9 mouse cellular contexts compared by ENCODE assay signal in genomic region chr8:11400244-11400643, GRCm38 (mm10).
DNase-seq lines count a peak whose midpoint lies in the region; ATAC-seq and TF ChIP-seq lines count a peak whose summit lies in the region.
"Had no signal": no experiment of that assay in that cellular context is flagged by ENCODE, and none has a peak within 500 bp of the region (broad histone marks: within the 10 kb centered on the region; RNA-seq: fewer than 3 reads in every experiment).

No protein-coding gene starts in this region.

- H3K9me3 ChIP-seq in forebrain, embryonic 12.5 days, result no peaks in the 10 kb centered on the region
- H3K9me3 ChIP-seq in forebrain, embryonic 15.5 days, result no peaks in the 10 kb centered on the region
- H3K9me3 ChIP-seq in midbrain, embryonic 10.5 days (replicated peaks), result no peaks in the 10 kb centered on the region
- H3K9me3 ChIP-seq in midbrain, embryonic 13.5 days, result no peaks in the 10 kb centered on the region
- H3K9me3 ChIP-seq in kidney, postnatal 0 days (replicated peaks; ENCODE audit: low read length), result no peaks in the 10 kb centered on the region
- no peaks in the 10 kb centered on the region for H3K9me3 ChIP-seq in stomach, embryonic 16.5 days (replicated peaks; ENCODE audit: control insufficient read depth, low read length)
- H3K9me3 ChIP-seq: neural tube, embryonic 15.5 days had no signal

- 0 out of 2 replicates have a peak overlapping the region, but pooled peaks have one; percentile 5 for H3K27ac ChIP-seq in forebrain, embryonic 12.5 days
- no peak overlapping the region for H3K27ac ChIP-seq in forebrain, embryonic 15.5 days (replicated peaks)
- peak overlapping the region; percentile 33; the same call in 1 of the 2 replicates for H3K27ac ChIP-seq in midbrain, embryonic 10.5 days (replicated peaks)
- H3K27ac ChIP-seq in midbrain, embryonic 13.5 days, result no peak overlapping the region
- peak overlapping the region; percentile 77 for H3K27ac ChIP-seq in kidney, postnatal 0 days
- peak overlapping the region; percentile 87 for H3K27ac ChIP-seq in stomach, embryonic 16.5 days (ENCODE audit: low read length)

- no peaks in the 10 kb centered on the region for H3K27me3 ChIP-seq in forebrain, embryonic 12.5 days
- H3K27me3 ChIP-seq in forebrain, embryonic 15.5 days, result no peaks in the 10 kb centered on the region
- no peaks in the 10 kb centered on the region for H3K27me3 ChIP-seq in midbrain, embryonic 10.5 days (ENCODE audit: low read depth, poor library complexity, severe bottlenecking)
- H3K27me3 ChIP-seq in midbrain, embryonic 13.5 days, result no peaks in the 10 kb centered on the region
- no peaks in the 10 kb centered on the region for H3K27me3 ChIP-seq in kidney, postnatal 0 days (ENCODE audit: insufficient read depth, low read length)
- no peaks in the 10 kb centered on the region for H3K27me3 ChIP-seq in stomach, embryonic 16.5 days (ENCODE audit: control insufficient read depth, insufficient read depth, low read length)
- H3K27me3 ChIP-seq: neural tube, embryonic 15.5 days had no signal

- no peak for ATAC-seq in forebrain, embryonic 12.5 days (ENCODE audit: low FRiP score)
- no peak for ATAC-seq in forebrain, embryonic 15.5 days (replicated peaks)
- ATAC-seq in midbrain, embryonic 13.5 days, result no peak
- ATAC-seq in kidney, postnatal 0 days (replicated peaks; ENCODE audit: low FRiP score, low read depth), result peak; percentile 66; the same call in 1 of the 2 replicates
- ATAC-seq in stomach, embryonic 16.5 days (ENCODE audit: insufficient read depth, low FRiP score), result peak; percentile 59

- no peak overlapping the region for H3K4me3 ChIP-seq in forebrain, embryonic 12.5 days (replicated peaks)
- no peak overlapping the region for H3K4me3 ChIP-seq in forebrain, embryonic 15.5 days
- no peak overlapping the region for H3K4me3 ChIP-seq in midbrain, embryonic 10.5 days
- no peak overlapping the region for H3K4me3 ChIP-seq in midbrain, embryonic 13.5 days (replicated peaks)
- H3K4me3 ChIP-seq in kidney, postnatal 0 days (replicated peaks; ENCODE audit: low read depth, low read length), result no peak overlapping the region
- no peak overlapping the region for H3K4me3 ChIP-seq in stomach, embryonic 16.5 days (replicated peaks; ENCODE audit: low read length)
- H3K4me3 ChIP-seq: neural tube, embryonic 15.5 days had no signal

- H3K36me3 ChIP-seq in forebrain, embryonic 12.5 days (replicated peaks), result no peaks in the 10 kb centered on the region
- H3K36me3 ChIP-seq in forebrain, embryonic 15.5 days, result no peaks in the 10 kb centered on the region
- H3K36me3 ChIP-seq in midbrain, embryonic 10.5 days, result no peaks in the 10 kb centered on the region; the same call in 1 of the 2 replicates
- H3K36me3 ChIP-seq in midbrain, embryonic 13.5 days, result no peaks in the 10 kb centered on the region
- H3K36me3 ChIP-seq in kidney, postnatal 0 days (ENCODE audit: insufficient read depth, low read length), result peaks cover 18% of the 10 kb centered on the region
- H3K36me3 ChIP-seq in stomach, embryonic 16.5 days (ENCODE audit: control insufficient read depth, insufficient read depth, low read length), result no peaks in the 10 kb centered on the region
- H3K36me3 ChIP-seq: neural tube, embryonic 15.5 days had no signal

- no peak overlapping the region for H3K4me2 ChIP-seq in forebrain, embryonic 12.5 days
- no peak overlapping the region for H3K4me2 ChIP-seq in forebrain, embryonic 15.5 days (replicated peaks)
- H3K4me2 ChIP-seq in midbrain, embryonic 13.5 days (replicated peaks), result no peak overlapping the region
- no peak overlapping the region for H3K4me2 ChIP-seq in kidney, postnatal 0 days (ENCODE audit: low read length)
- no peak overlapping the region for H3K4me2 ChIP-seq in stomach, embryonic 16.5 days (ENCODE audit: low read depth, low read length)
- H3K4me2 ChIP-seq: neural tube, embryonic 15.5 days had no signal

- H3K4me1 ChIP-seq in forebrain, embryonic 12.5 days, result peaks cover 9% of the 10 kb centered on the region
- H3K4me1 ChIP-seq in forebrain, embryonic 15.5 days, result no peaks in the 10 kb centered on the region
- peaks cover 27% of the 10 kb centered on the region for H3K4me1 ChIP-seq in midbrain, embryonic 10.5 days
- H3K4me1 ChIP-seq in midbrain, embryonic 13.5 days (replicated peaks), result peaks cover 7% of the 10 kb centered on the region
- peaks cover 19% of the 10 kb centered on the region; the same call in 1 of the 2 replicates for H3K4me1 ChIP-seq in kidney, postnatal 0 days (replicated peaks; ENCODE audit: insufficient read depth, low read length)
- H3K4me1 ChIP-seq in stomach, embryonic 16.5 days (ENCODE audit: control insufficient read depth, insufficient read depth, low read length), result peaks cover 24% of the 10 kb centered on the region

- 72% methylated on average over 8 of the region's 8 CpGs for WGBS in forebrain, embryonic 12.5 days
- 83% methylated on average over 8 of the region's 8 CpGs for WGBS in forebrain, embryonic 15.5 days
- 79% methylated on average over 8 of the region's 8 CpGs for WGBS in midbrain, embryonic 10.5 days
- WGBS in midbrain, embryonic 13.5 days, result 85% methylated on average over 8 of the region's 8 CpGs
- WGBS in kidney, postnatal 0 days, result 36% methylated on average over 8 of the region's 8 CpGs
- WGBS in stomach, embryonic 16.5 days, result 28% methylated on average over 8 of the region's 8 CpGs

- H3K9ac ChIP-seq in forebrain, embryonic 12.5 days, result no peak overlapping the region
- H3K9ac ChIP-seq in forebrain, embryonic 15.5 days (replicated peaks), result no peak overlapping the region
- no peak overlapping the region for H3K9ac ChIP-seq in midbrain, embryonic 13.5 days (replicated peaks)
- 0 out of 2 replicates have a peak overlapping the region, but pooled peaks have one; percentile 8 for H3K9ac ChIP-seq in kidney, postnatal 0 days (ENCODE audit: low read depth, low read length)
- H3K9ac ChIP-seq in stomach, embryonic 16.5 days (ENCODE audit: low read length), result peak overlapping the region; percentile 43; the same call in 1 of the 2 replicates
- H3K9ac ChIP-seq: neural tube, embryonic 15.5 days had no signal

- no peak for DNase-seq in midbrain, embryonic 10.5 days (ENCODE audit: low spot score)
- DNase-seq in kidney, postnatal 0 days (ENCODE audit: low spot score), result peak; percentile 49
- no peak for DNase-seq in spleen, postnatal 4 days (ENCODE audit: low spot score in 2 of 2)
- DNase-seq in thymus, postnatal 4 days, result no peak

- no peak for TF ChIP-seq CTCF in kidney, postnatal 0 days (IDR thresholded peaks at IDR 0.05; ENCODE audit: low read depth)

Comparison
In these comparisons a context has a peak if more than half of its experiments do, and no peak if none do; other contexts are left out.
1. H3K27ac ChIP-seq: peak in forebrain, embryonic 12.5 days (single experiment), midbrain, embryonic 10.5 days (single experiment), kidney, postnatal 0 days (single experiment) and stomach, embryonic 16.5 days (single experiment); none in forebrain, embryonic 15.5 days (single experiment) and midbrain, embryonic 13.5 days (single experiment).
2. ATAC-seq: peak in kidney, postnatal 0 days (single experiment) and stomach, embryonic 16.5 days (single experiment); none in forebrain, embryonic 12.5 days (single experiment), forebrain, embryonic 15.5 days (single experiment) and midbrain, embryonic 13.5 days (single experiment).
3. H3K9ac ChIP-seq: peak in kidney, postnatal 0 days (single experiment) and stomach, embryonic 16.5 days (single experiment); none in forebrain, embryonic 12.5 days (single experiment), forebrain, embryonic 15.5 days (single experiment) and midbrain, embryonic 13.5 days (single experiment).